Mouse (Mus musculus) myocyte (in vitro differentiated cells): ENCODE measurements around the gene Lyzl4.

Experiments
- CEBPB ChIP-seq: IDR thresholded peaks from 2 replicates; pipeline ENCODE4 v1.6.1; 2011; ENCODE audit warnings: mild to moderate bottlenecking, moderate library complexity; ENCODE audit not compliant: poor library complexity, insufficient read depth, severe bottlenecking
- POLR2A ChIP-seq: IDR thresholded peaks from one replicate; pipeline ENCODE4 v1.6.1; 2011; ENCODE audit warnings: low read depth, mild to moderate bottlenecking, control low read depth, moderate library complexity; ENCODE audit not compliant: insufficient read length

DNA sequence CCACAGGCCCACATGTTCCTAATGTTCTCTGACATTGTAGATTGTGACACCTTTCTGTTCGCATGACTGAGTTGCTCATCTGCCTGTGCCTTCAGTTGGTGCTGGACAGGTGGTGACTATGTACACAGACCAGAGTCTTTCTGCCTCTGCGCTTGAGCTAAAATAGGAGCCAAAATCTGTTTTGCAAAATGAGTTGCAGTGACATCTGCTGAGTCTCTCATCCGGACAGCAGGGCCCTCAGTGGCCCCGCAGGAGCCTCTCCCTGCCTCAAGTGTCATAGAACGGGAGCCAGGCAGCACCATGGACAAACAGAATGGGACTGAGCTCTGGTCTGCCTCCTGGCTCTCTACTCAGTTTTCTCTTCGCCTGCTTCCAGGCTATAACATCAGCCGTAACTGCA is 17.9 kb upstream of the Lyzl4 start:
- TF ChIP-seq POLR2A (no peak), CEBPB (no peak)
